Mouse (Mus musculus) common myeloid progenitor, adult 5-6 weeks (primary cell): ENCODE measurements at regions not wholly inside any gene's neighbourhood (a gene's known extent, or its start where the extent isn't known, plus 50 kb on each side); places are given as distances from the start of the nearest gene placed in this dataset.

ENCODE experiments used
- ATAC-seq: replicated peaks from 2 replicates; pipeline ENCODE4 v1.8.0; 2016; ENCODE audit warnings: low read depth, mild to moderate bottlenecking, moderate TSS enrichment, inconsistent platforms; ENCODE audit not compliant: poor library complexity, severe bottlenecking

DNA sequence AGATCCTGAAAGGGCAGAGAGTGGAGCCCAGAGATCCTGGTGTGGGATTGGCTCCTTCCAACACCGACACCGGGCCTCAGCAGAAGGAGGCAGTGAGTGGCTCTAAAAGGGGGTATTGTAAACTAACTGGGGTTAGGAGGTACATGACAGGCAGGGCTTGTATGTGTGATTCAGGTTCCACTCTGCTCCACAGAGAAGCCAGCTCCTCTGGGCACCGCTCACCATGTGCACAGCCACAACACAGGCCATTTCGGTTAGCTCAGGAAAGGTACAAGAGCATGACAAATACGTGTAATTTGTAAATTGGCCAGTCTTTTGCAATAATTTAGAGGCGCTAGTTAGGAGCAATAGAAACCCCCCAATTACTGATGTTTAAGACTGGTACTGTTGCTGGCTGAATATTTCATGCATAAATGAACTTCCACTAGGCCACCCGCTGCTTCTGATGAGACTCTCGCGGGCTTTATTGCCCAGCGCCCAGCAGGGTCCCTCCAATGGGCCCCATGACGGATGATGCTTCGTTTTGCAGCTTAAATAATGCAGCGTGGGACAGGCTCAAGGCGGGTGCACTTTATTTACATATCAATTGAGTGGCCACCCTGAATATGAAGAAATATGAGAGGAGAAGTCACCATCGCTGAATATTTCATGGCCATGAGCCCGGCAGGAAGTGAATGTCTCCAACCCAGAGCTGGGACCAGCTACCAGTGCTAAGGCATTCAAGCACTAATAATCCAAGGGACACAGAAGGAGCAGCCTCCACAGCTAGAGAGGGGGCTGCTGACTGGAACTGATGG lies 136.9 kb upstream of the Mafb start:
- no peak for ATAC-seq

DNA sequence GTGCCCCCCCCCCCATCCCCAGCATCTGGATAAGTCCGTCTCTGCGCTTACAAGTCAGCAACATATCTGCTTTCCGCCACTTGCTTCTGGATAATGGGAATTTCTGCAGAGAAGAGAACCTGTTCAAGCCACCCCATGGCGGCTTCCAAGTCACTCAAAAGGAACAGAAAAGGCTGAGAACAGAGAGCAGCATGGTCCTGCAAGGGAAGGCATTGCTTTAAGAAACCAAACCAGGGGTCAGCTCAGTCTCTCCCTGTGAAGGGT lies 137.5 kb upstream of the Mafb start:
- no peak for ATAC-seq

DNA sequence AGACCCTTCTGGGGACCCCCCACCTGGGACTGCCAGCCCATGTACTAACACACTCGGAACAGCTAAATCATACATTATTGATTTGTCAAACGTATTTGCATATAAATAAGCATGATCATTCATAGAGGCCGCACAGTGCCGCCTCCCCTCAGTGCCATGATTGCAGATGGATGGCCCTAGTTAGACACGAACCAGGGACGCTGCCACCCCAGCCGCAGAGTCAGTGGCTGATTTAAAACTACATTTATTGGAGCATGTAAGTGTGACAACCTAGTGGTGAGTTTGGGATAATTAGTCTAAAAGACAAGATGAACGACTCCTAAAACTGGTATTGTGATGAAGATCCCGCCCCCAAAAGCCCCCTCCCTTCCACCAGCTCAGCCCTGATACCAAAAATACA lies 138.3 kb upstream of the Top1 start:
- ATAC-seq: no peak

DNA sequence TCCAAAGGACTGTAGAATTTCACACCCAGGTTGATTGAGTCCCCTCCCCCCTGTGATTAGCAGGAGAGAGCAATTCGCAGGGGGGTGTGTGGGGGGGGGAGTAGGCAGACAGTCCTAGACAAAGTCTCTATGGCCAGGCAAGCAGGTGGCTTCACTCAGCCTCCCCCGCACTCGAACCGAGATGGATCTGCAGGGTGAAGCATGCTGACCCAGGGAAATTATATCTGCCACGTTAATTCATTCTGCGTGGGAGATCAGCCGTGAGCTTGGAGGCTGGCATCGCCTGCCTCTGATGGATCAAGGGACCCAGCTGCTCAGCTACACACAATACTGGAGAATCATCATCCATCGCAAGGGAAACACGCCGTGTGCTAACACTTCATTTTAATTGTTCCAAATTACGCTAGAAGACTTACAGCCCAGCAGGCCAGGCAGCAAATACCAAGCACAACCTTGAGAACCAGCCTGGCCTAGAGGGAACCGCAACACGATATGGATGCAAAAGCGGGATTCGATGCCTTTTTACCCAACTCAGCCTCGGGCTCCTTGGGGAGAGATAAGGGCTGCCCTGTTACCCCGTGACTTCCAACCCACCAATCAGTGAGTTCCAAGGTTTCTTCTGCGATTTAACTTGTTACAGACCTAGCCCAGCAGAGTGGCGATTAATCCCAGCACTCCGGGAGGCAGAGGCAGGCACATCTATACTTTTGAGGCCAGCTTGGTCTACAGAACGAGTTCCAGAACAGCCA lies 137.7 kb upstream of the Top1 start:
- ATAC-seq: no peak

DNA sequence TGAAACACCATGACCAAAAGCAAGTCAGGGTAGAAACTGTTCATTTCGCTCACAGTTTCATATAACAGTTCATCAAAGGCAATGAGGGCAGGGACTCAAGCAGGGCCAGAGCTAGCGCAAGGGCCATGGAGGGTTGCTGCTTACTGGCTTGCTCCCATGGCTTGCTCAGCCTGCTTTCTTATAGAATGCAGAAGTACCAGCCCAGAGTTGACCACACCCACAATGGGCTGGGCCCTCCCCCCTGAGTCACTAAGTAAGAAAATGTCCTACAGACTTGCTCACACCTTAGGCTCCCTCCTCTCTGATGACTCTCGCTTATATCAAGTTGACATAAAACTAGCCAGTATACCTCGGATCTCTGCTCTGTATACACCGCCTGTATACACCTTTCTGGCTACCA lies 135.5 kb upstream of the Top1 start:
- ATAC-seq: no peak

DNA sequence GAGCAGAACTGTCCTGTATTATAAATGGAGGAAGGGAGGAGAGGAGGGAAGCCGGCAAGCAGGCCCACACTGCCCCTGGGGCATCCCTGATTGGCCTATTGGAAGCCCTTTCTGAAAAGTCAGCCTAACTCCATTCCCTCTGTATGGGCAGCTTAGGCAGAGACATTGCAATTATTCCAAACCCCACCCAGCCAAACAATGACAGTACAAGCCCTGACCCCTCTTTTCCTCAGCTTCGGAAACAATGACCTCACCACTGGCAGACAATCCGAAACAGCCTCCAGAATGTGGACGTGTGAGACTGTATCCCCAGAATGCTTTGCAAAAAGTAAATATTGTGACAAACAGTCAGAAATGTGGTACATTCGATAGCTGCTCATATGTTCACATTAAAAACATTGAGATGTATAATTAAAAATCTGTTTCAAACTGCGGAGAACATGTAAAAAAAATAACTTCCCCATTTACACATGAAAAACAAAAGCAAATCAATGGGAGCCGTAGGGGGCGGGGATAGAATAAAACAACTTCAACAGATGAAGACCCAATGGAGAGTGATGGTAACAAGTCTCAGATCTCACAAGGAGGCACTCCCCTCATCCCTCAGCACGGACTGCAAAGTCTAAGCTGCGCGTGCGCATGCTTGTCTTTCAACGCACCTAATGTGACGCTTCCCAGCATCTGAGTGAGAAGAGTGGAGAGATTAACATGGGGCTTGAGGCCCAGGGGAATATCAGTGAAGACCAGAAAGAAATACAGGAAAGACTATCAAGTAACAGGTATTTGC lies 134.9 kb upstream of the Top1 start:
- ATAC-seq: no peak

DNA sequence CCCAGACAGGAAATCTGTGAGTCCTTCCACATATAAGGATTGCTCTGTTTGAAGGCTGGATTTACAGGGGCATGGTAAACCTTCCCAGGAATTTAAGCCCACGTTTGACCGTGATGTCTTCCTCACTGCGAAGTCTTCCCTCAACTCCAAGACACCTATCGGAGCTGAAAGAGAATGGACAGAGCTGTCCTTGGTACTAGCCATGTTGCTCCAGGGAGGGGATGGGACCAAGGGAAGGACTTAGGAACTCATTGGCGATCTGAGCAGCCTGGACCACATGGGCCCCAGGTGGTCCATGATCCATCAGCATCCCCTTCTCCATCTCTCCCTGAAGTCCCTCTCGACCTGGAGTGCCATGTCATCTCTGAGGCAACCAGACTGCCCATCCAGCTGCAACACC lies 130.1 kb upstream of the Top1 start:
- no peak for ATAC-seq

DNA sequence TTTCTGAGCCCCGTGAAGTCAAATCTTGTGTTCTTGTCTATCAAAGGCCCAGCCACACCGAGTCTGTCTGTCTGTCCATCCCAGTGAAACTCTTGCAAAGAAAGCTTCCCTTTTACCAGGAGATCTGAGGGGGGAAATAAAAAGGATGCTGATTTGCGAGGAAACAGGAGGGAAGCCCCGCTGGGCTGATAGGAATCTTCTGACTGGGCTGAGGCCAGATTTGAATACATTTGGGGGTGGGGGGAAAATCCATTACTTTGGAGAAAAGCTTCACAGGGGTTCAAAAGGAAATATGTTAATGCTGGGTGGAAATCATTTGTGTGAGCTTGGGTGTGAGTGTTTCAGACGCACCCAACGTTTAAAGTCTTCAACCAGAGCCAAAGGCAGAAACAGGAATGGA lies 129.2 kb upstream of the Top1 start:
- no peak for ATAC-seq

DNA sequence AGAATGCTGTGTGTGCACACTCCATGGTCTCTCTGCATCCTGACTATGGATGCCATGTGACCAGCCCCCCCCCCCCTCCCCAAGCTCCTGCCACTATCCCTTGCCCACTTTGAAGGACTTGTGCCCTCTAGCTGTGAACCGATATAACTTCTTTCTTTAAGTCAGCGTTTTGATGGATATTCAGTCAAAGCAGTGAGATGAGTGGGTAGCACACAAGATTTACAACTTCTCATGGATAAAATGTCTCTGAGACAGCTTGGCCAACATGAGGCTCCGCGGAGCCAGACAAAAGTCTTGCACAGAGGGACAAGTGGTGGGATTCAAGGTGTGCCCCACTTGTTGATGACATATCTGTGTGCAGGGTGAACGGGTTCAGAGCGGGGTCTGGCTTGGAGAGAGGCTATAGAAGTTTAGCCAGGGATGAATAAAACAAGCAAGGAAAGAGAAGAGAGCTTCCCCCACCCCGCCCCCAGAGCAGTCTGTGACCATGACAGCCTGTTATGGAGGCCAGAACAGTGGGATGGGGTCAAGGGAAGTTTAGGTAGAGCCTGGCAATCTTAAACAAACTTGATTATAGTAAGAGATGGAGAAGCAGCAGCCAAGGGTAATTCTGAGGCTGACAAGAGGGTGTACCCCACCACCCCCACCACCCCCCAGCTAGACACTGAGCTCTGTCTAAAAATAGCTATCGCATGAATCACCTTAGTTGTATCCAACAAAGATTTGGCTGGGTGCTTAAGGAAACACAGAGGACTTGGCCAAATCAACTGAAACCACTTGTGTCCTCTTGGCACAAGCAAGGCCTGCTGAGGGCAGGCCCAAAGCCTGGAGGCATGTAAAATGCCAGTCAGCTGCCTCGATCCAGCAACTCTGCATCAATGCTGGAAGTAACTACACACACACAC lies 120.1 kb upstream of the Top1 start:
- no peak for ATAC-seq

DNA sequence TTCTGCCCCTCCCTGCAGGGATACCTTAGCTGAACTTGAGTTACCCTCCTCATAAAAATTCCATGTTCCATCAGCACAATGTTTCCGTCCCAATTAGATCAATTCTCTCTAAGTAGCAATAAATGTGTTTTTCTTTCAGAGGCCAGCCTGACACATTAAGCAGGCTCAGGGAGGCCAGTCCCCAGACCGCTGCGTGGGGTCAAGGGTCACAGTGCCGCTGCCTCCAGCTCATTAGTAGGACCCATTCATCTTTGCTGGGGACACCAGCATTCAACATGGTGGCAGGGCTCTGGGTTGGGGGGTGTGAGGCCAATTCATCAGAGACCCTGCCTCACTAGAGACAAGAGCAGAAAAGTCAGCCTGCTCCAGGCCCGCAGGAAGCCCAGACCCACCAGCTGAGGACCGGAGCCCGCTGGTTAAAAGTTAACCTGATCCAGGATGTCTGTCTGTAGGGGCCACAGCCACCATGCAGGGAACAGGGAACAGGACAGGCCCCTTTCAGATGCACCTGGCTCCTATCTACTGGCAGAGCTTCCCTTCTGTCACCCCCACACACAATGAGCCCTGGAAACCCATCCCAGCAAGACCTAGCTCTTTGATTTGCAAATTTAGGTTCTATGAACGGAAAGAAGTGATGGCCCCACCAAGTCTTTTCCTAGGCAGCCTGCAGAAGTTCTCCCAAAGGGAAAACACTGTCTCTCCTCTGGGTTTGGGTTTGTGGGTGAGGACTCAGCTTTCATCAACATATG lies 119.1 kb upstream of the Top1 start:
- no peak for ATAC-seq

DNA sequence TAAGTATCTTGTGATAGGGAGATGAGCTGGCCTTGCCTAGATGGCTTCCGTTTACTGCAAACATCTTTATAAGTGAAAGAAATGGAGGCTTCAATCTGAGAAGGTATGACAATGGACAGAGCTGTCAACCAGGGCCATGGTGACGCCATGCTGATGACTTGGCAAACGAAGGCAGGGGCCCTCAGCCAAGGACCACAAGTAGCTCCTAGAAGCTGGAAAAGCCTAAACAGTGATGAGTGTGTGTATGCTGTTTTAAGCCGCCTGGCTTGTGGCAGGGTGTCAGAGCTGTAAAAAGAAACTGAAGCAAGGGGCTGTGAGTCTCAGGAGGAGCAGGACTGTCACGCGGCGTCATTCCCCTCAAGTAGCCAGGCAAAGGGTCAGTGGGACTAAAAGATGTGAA lies 116.4 kb upstream of the Top1 start:
- no peak for ATAC-seq

DNA sequence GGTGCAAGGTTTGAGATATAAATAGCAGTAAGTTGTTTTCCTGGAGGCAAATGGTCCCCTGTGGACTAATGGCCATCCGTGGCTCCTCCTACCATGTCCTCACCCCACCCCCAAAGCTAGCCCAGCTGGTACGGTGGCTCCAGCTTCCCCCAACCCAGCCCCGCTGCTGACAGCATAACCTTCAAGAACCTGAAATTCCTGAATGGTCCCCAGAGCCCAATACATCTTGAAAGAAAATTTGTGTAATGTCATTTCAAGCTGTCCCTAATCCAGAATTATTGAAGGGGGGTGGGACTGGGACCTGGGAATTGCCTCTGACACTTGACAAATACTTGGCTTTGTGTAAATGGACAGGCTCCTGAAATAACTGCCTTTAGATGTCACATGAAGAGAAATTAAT lies 115.3 kb upstream of the Top1 start:
- no peak for ATAC-seq

DNA sequence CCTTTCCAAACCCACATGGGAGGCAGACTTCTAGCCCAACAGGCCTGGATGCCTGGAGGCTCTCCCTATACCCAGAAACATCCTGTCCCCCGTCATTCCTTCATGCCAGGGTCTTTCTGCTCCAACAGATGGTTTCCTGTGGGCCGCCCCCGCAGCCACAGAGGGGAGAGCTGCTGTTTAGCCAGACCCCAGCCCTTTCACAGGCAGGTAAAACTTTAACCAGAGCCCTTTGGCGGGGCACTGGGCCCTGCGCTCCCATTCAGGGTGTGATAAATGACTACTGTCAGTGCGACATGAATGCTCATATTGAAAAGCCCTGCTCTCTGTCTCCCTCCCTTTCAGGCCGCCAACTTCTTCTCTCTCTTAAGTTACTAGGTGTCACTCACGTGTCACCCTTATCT lies 108.4 kb upstream of the Top1 start:
- no peak for ATAC-seq

DNA sequence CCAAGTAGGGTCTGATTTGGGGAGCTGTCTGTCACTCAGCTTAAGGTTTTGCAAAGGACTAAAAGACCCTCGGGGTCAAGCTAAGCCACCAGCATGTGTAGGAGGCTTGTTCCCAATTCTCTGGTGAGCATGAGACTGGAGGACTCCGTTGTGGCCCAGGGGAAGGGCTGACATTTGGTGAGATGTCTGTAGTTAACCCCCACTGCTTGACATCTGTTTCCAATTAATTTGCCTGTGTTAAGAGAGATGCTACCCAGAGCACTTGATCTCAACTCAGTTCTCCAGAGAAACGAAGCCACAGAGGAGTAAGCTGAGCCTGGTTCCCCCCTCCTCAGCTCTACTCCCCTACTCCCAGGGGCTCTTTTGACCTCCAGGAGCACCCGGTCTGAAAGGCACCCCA lies 100.2 kb upstream of the Top1 start:
- no peak for ATAC-seq

DNA sequence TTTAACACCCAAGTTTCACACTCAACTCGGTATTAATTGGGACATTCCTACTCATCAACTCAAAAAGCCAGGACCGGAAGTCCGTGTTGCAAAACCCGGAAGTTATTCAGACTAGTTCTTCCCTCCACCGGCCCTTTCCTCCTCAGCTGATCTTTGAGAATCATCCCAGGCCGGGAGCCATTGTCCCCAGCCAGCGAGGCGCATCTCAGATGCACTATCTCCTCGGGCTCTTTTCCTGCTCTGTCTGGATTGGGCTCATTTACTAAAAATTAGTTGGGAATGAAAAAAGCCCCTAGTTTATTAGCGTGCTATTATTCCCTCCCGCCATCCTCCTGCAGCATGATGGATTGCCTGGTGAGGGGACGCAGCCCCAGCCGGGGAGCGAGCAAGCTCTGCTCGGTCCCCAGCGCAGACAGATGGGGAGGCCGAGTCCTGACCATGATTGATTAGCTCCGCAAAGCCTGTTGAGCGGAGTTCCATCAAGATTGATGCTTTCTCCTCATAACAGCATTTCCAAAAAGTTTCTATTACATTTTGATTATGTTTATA lies 93.5 kb upstream of the Top1 start:
- no peak for ATAC-seq

DNA sequence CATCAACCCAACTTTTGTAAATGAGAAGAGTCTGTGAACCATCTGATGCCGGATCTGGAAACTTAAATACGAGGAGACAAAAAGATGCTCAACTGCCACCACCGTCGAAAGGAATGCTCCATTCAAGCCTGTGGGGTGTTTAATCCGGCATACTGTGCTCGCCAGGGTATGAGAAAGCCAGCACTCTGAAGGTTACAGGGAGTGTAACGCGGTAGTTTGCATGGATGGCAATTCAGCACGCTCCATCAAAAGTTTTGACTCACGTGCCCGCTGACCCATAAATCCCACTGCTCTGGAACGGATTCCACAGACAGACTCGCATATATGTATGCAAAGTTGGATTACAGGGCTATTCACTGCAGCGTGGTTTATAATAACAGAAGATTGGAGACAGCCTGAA lies 84.0 kb upstream of the Top1 start:
- ATAC-seq: no peak

DNA sequence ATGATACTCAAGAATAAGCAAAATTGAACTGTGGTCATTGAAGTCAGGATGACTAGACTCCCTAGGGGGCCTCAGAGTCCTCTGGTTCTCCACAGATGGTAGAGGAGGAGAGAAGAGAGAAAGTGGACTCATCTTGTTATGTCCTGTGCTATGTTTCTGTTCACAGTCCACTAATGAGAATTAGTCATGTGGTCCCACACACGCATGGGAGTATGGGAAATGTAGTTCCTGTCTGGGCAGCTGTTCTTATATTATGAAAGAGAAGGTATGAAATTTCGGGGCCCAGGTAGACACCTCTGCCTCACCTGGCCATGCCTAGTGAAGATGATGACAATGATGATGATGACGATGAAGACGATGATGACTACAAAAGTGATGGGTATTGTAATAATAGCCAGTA lies 77.9 kb upstream of the Top1 start:
- ATAC-seq: no peak

DNA sequence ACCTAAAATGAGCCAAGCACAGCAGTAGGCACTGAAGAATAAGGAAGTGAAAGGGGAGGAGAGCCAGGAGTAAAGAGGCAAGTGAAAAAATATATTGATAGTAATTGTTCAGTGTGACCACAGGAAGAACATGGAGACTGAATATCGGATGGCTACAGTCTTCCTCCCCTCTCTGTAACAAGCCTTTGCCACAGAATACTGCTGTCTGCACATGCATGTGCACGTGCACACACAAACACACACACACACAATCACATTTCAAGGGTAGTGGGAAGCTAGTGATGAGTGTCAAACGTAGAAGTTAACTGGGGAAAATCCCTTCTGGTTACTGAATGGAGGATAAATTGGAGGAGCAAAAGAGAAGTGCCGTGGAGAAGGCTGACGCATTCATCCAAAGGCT lies 76.2 kb upstream of the Top1 start:
- ATAC-seq: no peak
